Mouse (Mus musculus) left cerebral cortex, postnatal 25 days (tissue): ENCODE measurements at regions not wholly inside any gene's neighbourhood (a gene's known extent, or its start where the extent isn't known, plus 50 kb on each side); places are given as distances from the start of the nearest gene placed in this dataset.
A peak's percentile ranks its signal among the peaks of the same experiment; 100 is the strongest.
"Not testable (repeated sequence)": the region's sequence is repeated elsewhere in the genome, so short reads cannot be mapped to it uniquely, and the experiment has no call there.

Source experiments
- DNase-seq, 2 experiments: peaks; one replicate each; pipeline ENCODE4 v3.0.0; 2022; ENCODE audit warnings: low spot score in 2 of 2, mixed read lengths in 1 of 2
- intact Hi-C: fragments of 180-260 bp; cut with DNase I; formaldehyde crosslinking; loops from one replicate; pipeline ENCODE4 v1.15.1; 2025

- intact Hi-C loops: no loop called here
- no peak for DNase-seq
Observed at GRCm38 (mm10) chr2:17097546-17097945, 633.7 kb downstream of the Nebl start.

GRCm38 (mm10) chr2:17091454-17091853 is 639.8 kb downstream of the Nebl start:
- DNase-seq: no peak
- intact Hi-C loops: no loop called here

GRCm38 (mm10) chr2:17081266-17081665 is 650.0 kb downstream of the Nebl start:
- no peak for DNase-seq
- intact Hi-C loops: no loop called here

- intact Hi-C loops: not testable (repeated sequence)
- peak in 1 of 2 experiments; percentile 19 for DNase-seq
Observed at GRCm38 (mm10) chr2:17065149-17066145, 665.8 kb downstream of the Nebl start.
